In genomic region chr1:104769250-104769607, GRCm38 (mm10) we compare ENCODE assay signal across 8 mouse cellular contexts. TPM values are rescaled to one million over a fixed set of nuclear protein-coding genes. Genes with fewer than 3 reads are reported as not detected.
DNase-seq lines count a peak whose midpoint lies in the region; ATAC-seq and TF ChIP-seq lines count a peak whose summit lies in the region.

No protein-coding gene starts in this region.

- peak overlapping the region; percentile 71 for H3K4me2 ChIP-seq in heart, postnatal 0 days (ENCODE audit: low read depth, low read length)
- H3K4me2 ChIP-seq in limb, embryonic 15.5 days = peak overlapping the region; percentile 88

- intact Hi-C loops in gastrocnemius, postnatal 36 days (cut with DNase I) = no loop called here

- no peaks in the 10 kb centered on the region for H3K27me3 ChIP-seq in heart, postnatal 0 days (ENCODE audit: control insufficient read depth, insufficient read depth, low read length)
- peaks cover 33% of the 10 kb centered on the region for H3K27me3 ChIP-seq in limb, embryonic 15.5 days

- peak overlapping the region; percentile 50 for H3K9ac ChIP-seq in heart, postnatal 0 days (replicated peaks; ENCODE audit: low read depth, low read length)
- H3K9ac ChIP-seq in limb, embryonic 15.5 days = no peak overlapping the region

- WGBS in heart, postnatal 0 days = under 1% methylated on average over 12 of the region's 12 CpGs
- WGBS in limb, embryonic 15.5 days = under 1% methylated on average over 12 of the region's 12 CpGs

- no peaks in the 10 kb centered on the region for H3K36me3 ChIP-seq in heart, postnatal 0 days (replicated peaks; ENCODE audit: control insufficient read depth, insufficient read depth, low read length)
- H3K36me3 ChIP-seq in limb, embryonic 15.5 days = no peaks in the 10 kb centered on the region

- peaks cover 8% of the 10 kb centered on the region; the same call in 1 of the 2 replicates for H3K4me1 ChIP-seq in heart, postnatal 0 days (ENCODE audit: control insufficient read depth, insufficient read depth)
- H3K4me1 ChIP-seq in limb, embryonic 15.5 days = peaks cover 14% of the 10 kb centered on the region

- H3K27ac ChIP-seq in heart, postnatal 0 days (ENCODE audit: low read depth) = peak overlapping the region; percentile 69
- no peak overlapping the region for H3K27ac ChIP-seq in limb, embryonic 15.5 days

- H3K9me3 ChIP-seq in heart, postnatal 0 days (replicated peaks; ENCODE audit: control insufficient read depth, low read length) = no peaks in the 10 kb centered on the region
- no peaks in the 10 kb centered on the region for H3K9me3 ChIP-seq in limb, embryonic 15.5 days

- DNase-seq in kidney, postnatal 4 days = peak; percentile 12 to 17
- DNase-seq in kidney, postnatal 36 days = no peak
- peak; percentile 66 to 68 for DNase-seq in cerebellum, postnatal 14 days
- DNase-seq in heart, postnatal 0 days (ENCODE audit: low spot score) = peak; percentile 49
- DNase-seq in right cerebral cortex, postnatal 25 days = peak; percentile 43
- DNase-seq in ovary, postnatal 10 days (ENCODE audit: low spot score) = no peak
- no peak for DNase-seq in gastrocnemius, postnatal 36 days

- no peak for TF ChIP-seq EP300 in heart, postnatal 0 days (IDR thresholded peaks at IDR 0.05; ENCODE audit: low read depth)

- TF ChIP-seq CTCF in heart, postnatal 0 days (IDR thresholded peaks at IDR 0.05; ENCODE audit: low read depth) = no peak; the same call in 1 of the 2 replicates

- peak overlapping the region; percentile 52 for H3K4me3 ChIP-seq in heart, postnatal 0 days (ENCODE audit: low read depth, low read length)
- H3K4me3 ChIP-seq in limb, embryonic 15.5 days = peak overlapping the region; percentile 40

- ATAC-seq in heart, postnatal 0 days (ENCODE audit: insufficient read depth, low read depth) = peak; percentile 64
- ATAC-seq in limb, embryonic 15.5 days (ENCODE audit: insufficient number of reproducible peaks, low FRiP score, low TSS enrichment, low read depth) = no peak

RNA-seq across cellular contexts. Expression of gene Cdh20, which starts 0.9 kb away (rescaled TPM):
- total RNA-seq in heart, postnatal 0 days (2014; rRNA removed; ENCODE audit: low replicate concordance) = 4.4 and 5.3 TPM in 2 replicates
- polyA plus RNA-seq in heart, postnatal 0 days (2015; fragmentation: Nextera tagmentation; extraction: Ambion mirVana) = 0.86 and 0.96 TPM in 2 replicates
- polyA plus RNA-seq in limb, embryonic 15.5 days (2015; fragmentation: Nextera tagmentation; extraction: Ambion mirVana) = 0.40 and 0.63 TPM in 2 replicates
- under 1 TPM; 0.05 to 0.08 TPM for total RNA-seq in gastrocnemius, postnatal 36 days (2021)

Comparison
In these comparisons a context has a peak if more than half of its experiments do, and no peak if none do; other contexts are left out.
1. DNase-seq: peak in kidney, postnatal 4 days (2 of 2), cerebellum, postnatal 14 days (2 of 2), heart, postnatal 0 days (single experiment) and right cerebral cortex, postnatal 25 days (single experiment); none in kidney, postnatal 36 days (0 of 2), ovary, postnatal 10 days (single experiment) and gastrocnemius, postnatal 36 days (0 of 2).